In genomic region chr3:30741306-30741705, GRCm38 (mm10) we compare ENCODE assay signal across 13 mouse cellular contexts. TPM values are rescaled to one million over a fixed set of nuclear protein-coding genes. Genes with fewer than 3 reads are reported as not detected.
DNase-seq lines count a peak whose midpoint lies in the region; ATAC-seq lines count a peak whose summit lies in the region.
"Had no signal": no experiment of that assay in that cellular context is flagged by ENCODE, and none has a peak within 500 bp of the region (broad histone marks: within the 10 kb centered on the region; RNA-seq: fewer than 3 reads in every experiment).

No protein-coding gene starts in this region.

- H3K4me1 ChIP-seq in forebrain, embryonic 14.5 days (ENCODE audit: control insufficient read depth, insufficient read depth, low read length), result peaks cover 4% of the 10 kb centered on the region; the same call in 1 of the 2 replicates
- H3K4me1 ChIP-seq in midbrain, embryonic 14.5 days (ENCODE audit: control insufficient read depth, insufficient read depth, low read length), result peaks cover 5% of the 10 kb centered on the region; the same call in 1 of the 2 replicates
- H3K4me1 ChIP-seq: embryonic facial prominence, embryonic 15.5 days had no signal

- H3K9me3 ChIP-seq in forebrain, embryonic 14.5 days (replicated peaks; ENCODE audit: control insufficient read depth, low read length), result no peaks in the 10 kb centered on the region
- no peaks in the 10 kb centered on the region for H3K9me3 ChIP-seq in midbrain, embryonic 14.5 days (ENCODE audit: control insufficient read depth, low read length)
- H3K9me3 ChIP-seq: embryonic facial prominence, embryonic 15.5 days; midbrain, embryonic 12.5 days had no signal

- WGBS in forebrain, embryonic 14.5 days, result 90% methylated on average over 6 of the region's 6 CpGs
- 90% methylated on average over 6 of the region's 6 CpGs for WGBS in midbrain, embryonic 14.5 days

- intact Hi-C loops in heart, postnatal 36 days (cut with DNase I), result no loop called here

- no peak overlapping the region for H3K4me3 ChIP-seq in forebrain, embryonic 14.5 days (ENCODE audit: low read depth, low read length)
- no peak overlapping the region for H3K4me3 ChIP-seq in midbrain, embryonic 14.5 days (replicated peaks; ENCODE audit: low read depth, low read length)
- H3K4me3 ChIP-seq: embryonic facial prominence, embryonic 15.5 days; hindbrain, embryonic 15.5 days; limb, embryonic 12.5 days; midbrain, embryonic 12.5 days had no signal

- no peaks in the 10 kb centered on the region for H3K36me3 ChIP-seq in forebrain, embryonic 14.5 days (ENCODE audit: control insufficient read depth, insufficient read depth, low read length)
- no peaks in the 10 kb centered on the region for H3K36me3 ChIP-seq in midbrain, embryonic 14.5 days (ENCODE audit: control insufficient read depth, insufficient read depth, low read length)
- H3K36me3 ChIP-seq: embryonic facial prominence, embryonic 15.5 days; hindbrain, embryonic 15.5 days; limb, embryonic 12.5 days; midbrain, embryonic 12.5 days had no signal

- ATAC-seq in forebrain, embryonic 14.5 days, result no peak
- no peak for ATAC-seq in midbrain, embryonic 14.5 days (ENCODE audit: low FRiP score, low TSS enrichment)

- H3K27me3 ChIP-seq in forebrain, embryonic 14.5 days (replicated peaks; ENCODE audit: control insufficient read depth, insufficient read depth, low read length), result no peaks in the 10 kb centered on the region
- no peaks in the 10 kb centered on the region for H3K27me3 ChIP-seq in midbrain, embryonic 14.5 days (ENCODE audit: control insufficient read depth, insufficient read depth, low read length)
- H3K27me3 ChIP-seq: embryonic facial prominence, embryonic 15.5 days; hindbrain, embryonic 15.5 days; limb, embryonic 12.5 days; midbrain, embryonic 12.5 days had no signal

- no peak overlapping the region for H3K27ac ChIP-seq in forebrain, embryonic 14.5 days (ENCODE audit: low read depth, low read length)
- H3K27ac ChIP-seq in midbrain, embryonic 14.5 days (replicated peaks; ENCODE audit: low read depth, low read length), result no peak overlapping the region
- H3K27ac ChIP-seq: embryonic facial prominence, embryonic 15.5 days; hindbrain, embryonic 15.5 days; limb, embryonic 12.5 days; midbrain, embryonic 12.5 days had no signal

- no peak overlapping the region for H3K4me2 ChIP-seq in forebrain, embryonic 14.5 days (ENCODE audit: low read length)
- H3K4me2 ChIP-seq in midbrain, embryonic 14.5 days (ENCODE audit: low read length), result no peak overlapping the region
- H3K4me2 ChIP-seq: embryonic facial prominence, embryonic 15.5 days; hindbrain, embryonic 15.5 days; limb, embryonic 12.5 days; midbrain, embryonic 12.5 days had no signal

- H3K9ac ChIP-seq in forebrain, embryonic 14.5 days (ENCODE audit: low read length), result no peak overlapping the region
- no peak overlapping the region for H3K9ac ChIP-seq in midbrain, embryonic 14.5 days (replicated peaks; ENCODE audit: low read length)
- H3K9ac ChIP-seq: embryonic facial prominence, embryonic 15.5 days; hindbrain, embryonic 15.5 days; limb, embryonic 12.5 days; midbrain, embryonic 12.5 days had no signal

- DNase-seq in frontal cortex, adult 2 months (ENCODE audit: extremely low spot score in 1 of 2, low spot score in 1 of 2), result peak; percentile 14 to 30
- no peak for DNase-seq in frontal cortex, postnatal 10 days (ENCODE audit: low spot score in 2 of 2)
- DNase-seq in cerebellum, adult 9-11 months, result peak; percentile 14
- peak; percentile 35 to 45 for DNase-seq in heart, postnatal 36 days
- peak; percentile 41 for DNase-seq in right cerebral cortex, adult 18-20 months
- no peak for DNase-seq in lung, postnatal 25 days (ENCODE audit: low spot score)
- DNase-seq in forebrain, embryonic 14.5 days (ENCODE audit: low spot score), result no peak
- no peak for DNase-seq in midbrain, embryonic 14.5 days

RNA-seq across cellular contexts. Expression of gene Samd7, which starts 4.8 kb away (rescaled TPM):
- 0.04 TPM in 1 of 2 replicates, not detected in the other for polyA plus RNA-seq in frontal cortex, adult 2 months (2012; rRNA removed)
- total RNA-seq in heart, postnatal 36 days (2021), result not detected
- not detected in 2 replicates for polyA plus RNA-seq in forebrain, embryonic 14.5 days (2014; fragmentation: Nextera tagmentation; extraction: Ambion mirVana)
- polyA plus RNA-seq in midbrain, embryonic 14.5 days (2014; fragmentation: Nextera tagmentation; extraction: Ambion mirVana), result 0.19 TPM in 1 of 2 replicates, not detected in the other
- polyA plus RNA-seq: embryonic facial prominence, embryonic 15.5 days; limb, embryonic 12.5 days; midbrain, embryonic 12.5 days; small intestine, adult 2 months had no signal

RNA-seq across cellular contexts. Expression of gene Lrrc31, which starts 41.7 kb away (rescaled TPM):
- not detected in 2 replicates for polyA plus RNA-seq in frontal cortex, adult 2 months (2012; rRNA removed)
- under 1 TPM; 0.24 to 0.31 TPM for total RNA-seq in heart, postnatal 36 days (2021)
- polyA plus RNA-seq in forebrain, embryonic 14.5 days (2014; fragmentation: Nextera tagmentation; extraction: Ambion mirVana), result not detected in 2 replicates
- not detected in 2 replicates for polyA plus RNA-seq in midbrain, embryonic 14.5 days (2014; fragmentation: Nextera tagmentation; extraction: Ambion mirVana)
- polyA plus RNA-seq: hindbrain, embryonic 15.5 days; limb, embryonic 12.5 days; midbrain, embryonic 12.5 days had no signal

RNA-seq across cellular contexts. Expression of gene Sec62, which starts 51.4 kb away (rescaled TPM):
- polyA plus RNA-seq in frontal cortex, adult 2 months (2012; rRNA removed), result 102 and 113 TPM in 2 replicates
- 10 to 100 TPM; 41.4 to 43.2 TPM for total RNA-seq in heart, postnatal 36 days (2021)
- polyA plus RNA-seq in forebrain, embryonic 14.5 days (2014; fragmentation: Nextera tagmentation; extraction: Ambion mirVana), result 76.8 and 84.0 TPM in 2 replicates
- 102 and 110 TPM in 2 replicates for polyA plus RNA-seq in midbrain, embryonic 14.5 days (2014; fragmentation: Nextera tagmentation; extraction: Ambion mirVana)

Comparison
In these comparisons a context has a peak if more than half of its experiments do, and no peak if none do; other contexts are left out.
1. DNase-seq: peak in frontal cortex, adult 2 months (2 of 2), cerebellum, adult 9-11 months (single experiment), heart, postnatal 36 days (2 of 2) and right cerebral cortex, adult 18-20 months (single experiment); none in frontal cortex, postnatal 10 days (0 of 2), lung, postnatal 25 days (single experiment), forebrain, embryonic 14.5 days (single experiment) and midbrain, embryonic 14.5 days (single experiment).